Mouse (Mus musculus): ENCODE results near the gene Cacna1h. TPM values are rescaled to one million over a fixed set of nuclear protein-coding genes. Genes with fewer than 3 reads are reported as not detected.

The Cacna1h gene
- polyA plus RNA-seq, 1 experiment from 2014 or later, result 15.7 TPM

DNA sequence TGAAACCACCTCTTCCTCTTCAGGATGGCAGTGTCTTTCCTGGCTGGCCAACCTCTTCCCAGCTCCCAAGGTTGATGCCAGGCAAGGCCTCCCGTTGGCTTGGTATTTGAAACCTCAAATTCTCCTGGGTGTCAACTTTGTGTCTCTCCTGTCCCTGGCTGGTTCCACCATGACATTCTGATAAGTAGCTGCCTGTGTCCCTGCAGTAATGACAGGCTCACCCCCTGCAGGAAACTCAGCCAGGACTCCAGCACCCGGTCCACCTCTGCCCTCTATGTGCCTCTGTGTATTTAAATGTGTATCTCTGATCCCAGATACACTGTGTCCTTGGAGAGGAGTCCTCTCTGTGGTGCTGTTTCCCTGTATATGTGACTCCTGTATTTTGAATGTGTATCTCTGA, 32.7 kb upstream of the Cacna1h start:
- H3K36me3 ChIP-seq (replicated peaks), result no peaks in the 10 kb centered on the region
- ATAC-seq (replicated peaks), result no peak
- no peaks in the 10 kb centered on the region for H3K9me3 ChIP-seq
- no peak overlapping the region for H3K4me3 ChIP-seq
- no peak overlapping the region for H3K27ac ChIP-seq
- peaks cover 7% of the 10 kb centered on the region; the same call in 1 of the 2 replicates for H3K4me1 ChIP-seq
- WGBS, result 92% methylated on average over 2 of the region's 2 CpGs
- no peak overlapping the region for H3K9ac ChIP-seq
- no peak overlapping the region for H3K4me2 ChIP-seq
- H3K27me3 ChIP-seq (replicated peaks), result 0 out of 2 replicates have a peak, but pooled peaks cover 3% of the 10 kb centered on the region

- H3K9ac ChIP-seq, result no peak overlapping the region
- H3K4me1 ChIP-seq, result peaks cover 5% of the 10 kb centered on the region; the same call in 1 of the 2 replicates
- 83% methylated on average over 4 of the region's 4 CpGs for WGBS
- no peak overlapping the region for H3K4me3 ChIP-seq
- H3K27ac ChIP-seq, result no peak overlapping the region
- H3K36me3 ChIP-seq (replicated peaks), result no peaks in the 10 kb centered on the region
- no peaks in the 10 kb centered on the region for H3K9me3 ChIP-seq
- H3K4me2 ChIP-seq, result no peak overlapping the region
- no peaks in the 10 kb centered on the region for H3K27me3 ChIP-seq (replicated peaks)
- ATAC-seq (replicated peaks), result no peak
These were observed 30.5 kb upstream of the Cacna1h start for GRCm38 (mm10) chr17:25464091-25464490.

DNA sequence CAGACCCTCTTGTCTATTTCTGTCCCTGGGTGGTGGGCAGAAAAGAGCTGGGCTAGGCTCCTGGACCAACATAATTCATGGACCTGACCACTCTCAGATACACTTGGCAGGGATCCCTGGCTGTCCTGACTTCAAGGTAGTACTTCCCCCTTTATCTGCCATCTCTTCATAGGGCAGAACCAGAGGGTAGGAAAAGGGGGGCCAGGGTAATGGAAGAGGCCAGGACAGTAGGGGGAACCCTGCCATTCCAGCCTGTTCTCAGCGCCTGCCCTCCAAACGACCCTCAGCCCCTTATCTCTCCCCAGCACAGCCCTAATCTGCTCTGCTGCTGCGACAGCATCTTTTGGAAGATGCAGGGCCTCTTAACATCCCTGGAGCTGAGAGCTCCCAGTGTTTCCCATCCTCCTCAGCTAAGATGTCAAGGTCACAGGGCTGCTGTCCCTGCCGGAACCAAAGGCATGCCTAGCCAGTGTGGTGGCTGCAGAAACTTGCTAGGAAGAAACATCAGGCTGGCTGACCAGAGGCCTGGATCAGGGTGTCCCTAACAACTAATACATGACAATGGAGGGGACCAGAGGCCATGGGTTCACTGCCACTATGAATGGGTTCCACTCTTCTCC, 29.9 kb upstream of the Cacna1h start:
- ATAC-seq (replicated peaks), result no peak
- H3K4me1 ChIP-seq, result peaks cover 5% of the 10 kb centered on the region; the same call in 1 of the 2 replicates
- no peak overlapping the region for H3K4me3 ChIP-seq
- H3K27ac ChIP-seq, result no peak overlapping the region
- WGBS, result 58% methylated on average over 4 of the region's 4 CpGs
- no peaks in the 10 kb centered on the region for H3K36me3 ChIP-seq (replicated peaks)
- no peaks in the 10 kb centered on the region for H3K9me3 ChIP-seq
- H3K9ac ChIP-seq, result no peak overlapping the region
- H3K4me2 ChIP-seq, result no peak overlapping the region
- H3K27me3 ChIP-seq (replicated peaks), result 0 out of 2 replicates have a peak, but pooled peaks cover 2% of the 10 kb centered on the region

- no peak overlapping the region for H3K27ac ChIP-seq
- H3K27me3 ChIP-seq (replicated peaks), result 0 out of 2 replicates have a peak, but pooled peaks cover 2% of the 10 kb centered on the region
- ATAC-seq (replicated peaks), result no peak
- peaks cover 5% of the 10 kb centered on the region; the same call in 1 of the 2 replicates for H3K4me1 ChIP-seq
- H3K4me3 ChIP-seq, result no peak overlapping the region
- no peak overlapping the region for H3K9ac ChIP-seq
- no peaks in the 10 kb centered on the region for H3K9me3 ChIP-seq
- no peaks in the 10 kb centered on the region for H3K36me3 ChIP-seq (replicated peaks)
- H3K4me2 ChIP-seq, result no peak overlapping the region
- WGBS, result 23% methylated on average over 9 of the region's 9 CpGs
These were observed 28.8 kb upstream of the Cacna1h start for GRCm38 (mm10) chr17:25462236-25462875.

GRCm38 (mm10) chr17:25456540-25456939, 23.0 kb upstream of the Cacna1h start:
- peak; percentile 69; the same call in 1 of the 2 replicates for ATAC-seq (replicated peaks)
- no peak overlapping the region for H3K9ac ChIP-seq
- no peaks in the 10 kb centered on the region for H3K9me3 ChIP-seq
- 29% methylated on average over 8 of the region's 8 CpGs for whole genome bisulfite sequencing
- H3K4me1 ChIP-seq, result peaks cover 12% of the 10 kb centered on the region
- no peaks in the 10 kb centered on the region for H3K36me3 ChIP-seq (replicated peaks)
- 0 out of 2 replicates have a peak, but pooled peaks cover 2% of the 10 kb centered on the region for H3K27me3 ChIP-seq (replicated peaks)
- peak overlapping the region; percentile 56 for H3K27ac ChIP-seq
- H3K4me3 ChIP-seq, result no peak overlapping the region
- no peak overlapping the region for H3K4me2 ChIP-seq

- Histone ChIP-seq H3K27me3 (replicated peaks) (0 out of 2 replicates have a peak, but pooled peaks cover 2% of the 10 kb centered on the region), H3K4me3 (no peak within 1 kb of the TSS), H3K4me1 (peaks cover 12% of the 10 kb centered on the region), H3K9ac (no peak within 1 kb of the TSS), H3K4me2 (no peak within 1 kb of the TSS), H3K27ac (no peak within 1 kb of the TSS), H3K36me3 (replicated peaks) (no peaks in the 10 kb centered on the region), H3K9me3 (no peaks in the 10 kb centered on the region)
- 44% methylated on average over 2 of the region's 2 CpGs for WGBS
- no peak for ATAC-seq (replicated peaks)
These were observed 20.7 kb upstream of the Cacna1h start, which contains the start of gene Tekt4 for GRCm38 (mm10) chr17:25454272-25454671. Gene Tekt4, plus strand, starts transcription at chr17:25454615.

- Histone ChIP-seq H3K4me1 (peaks cover 12% of the 10 kb centered on the region), H3K4me2 (no peak overlapping the region), H3K9ac (no peak overlapping the region), H3K27me3 (replicated peaks) (no peaks in the 10 kb centered on the region), H3K36me3 (replicated peaks) (no peaks in the 10 kb centered on the region), H3K4me3 (no peak overlapping the region), H3K27ac (no peak overlapping the region), H3K9me3 (no peaks in the 10 kb centered on the region)
- ATAC-seq (replicated peaks), result no peak
- WGBS, result 81% methylated on average over 5 of the region's 5 CpGs
These were observed 18.8 kb upstream of the Cacna1h start for GRCm38 (mm10) chr17:25452246-25452965.

GRCm38 (mm10) chr17:25450329-25450728, 16.7 kb upstream of the Cacna1h start:
- Histone ChIP-seq H3K4me3 (no peak overlapping the region), H3K27ac (no peak overlapping the region), H3K27me3 (replicated peaks) (no peaks in the 10 kb centered on the region), H3K9ac (no peak overlapping the region), H3K4me1 (0 out of 2 replicates have a peak, but pooled peaks cover under 1% of the 10 kb centered on the region), H3K4me2 (no peak overlapping the region), H3K9me3 (no peaks in the 10 kb centered on the region), H3K36me3 (replicated peaks) (no peaks in the 10 kb centered on the region)
- ATAC-seq (replicated peaks), result no peak
- WGBS, result 61% methylated on average over 4 of the region's 4 CpGs

DNA sequence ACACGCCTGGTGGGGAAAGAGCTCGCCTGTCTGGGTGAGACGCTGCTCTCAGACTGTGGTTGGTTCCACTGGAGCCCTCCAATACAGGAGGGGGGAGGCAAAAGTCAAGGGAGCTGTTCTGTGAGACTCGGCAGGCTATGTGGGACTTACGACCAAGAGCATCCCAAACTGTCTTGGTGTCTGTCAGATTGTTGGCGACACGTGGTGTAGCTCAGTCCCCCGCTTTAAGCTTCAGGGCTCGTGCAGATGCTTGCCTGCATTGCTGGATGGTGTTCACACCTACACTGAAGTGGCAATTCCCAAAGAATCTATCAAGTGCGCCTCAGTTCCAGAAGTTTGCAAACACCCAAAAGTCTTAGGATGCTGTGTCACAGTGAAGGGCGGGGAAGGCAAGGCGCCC, 14.3 kb upstream of the Cacna1h start:
- H3K9me3 ChIP-seq, result no peaks in the 10 kb centered on the region
- H3K27me3 ChIP-seq (replicated peaks), result no peaks in the 10 kb centered on the region
- H3K4me2 ChIP-seq, result no peak overlapping the region
- H3K4me3 ChIP-seq, result no peak overlapping the region
- no peak overlapping the region for H3K27ac ChIP-seq
- ATAC-seq (replicated peaks), result no peak
- no peak overlapping the region for H3K9ac ChIP-seq
- peaks cover 5% of the 10 kb centered on the region; the same call in 1 of the 2 replicates for H3K4me1 ChIP-seq
- WGBS, result 85% methylated on average over 12 of the region's 12 CpGs
- no peaks in the 10 kb centered on the region for H3K36me3 ChIP-seq (replicated peaks)

DNA sequence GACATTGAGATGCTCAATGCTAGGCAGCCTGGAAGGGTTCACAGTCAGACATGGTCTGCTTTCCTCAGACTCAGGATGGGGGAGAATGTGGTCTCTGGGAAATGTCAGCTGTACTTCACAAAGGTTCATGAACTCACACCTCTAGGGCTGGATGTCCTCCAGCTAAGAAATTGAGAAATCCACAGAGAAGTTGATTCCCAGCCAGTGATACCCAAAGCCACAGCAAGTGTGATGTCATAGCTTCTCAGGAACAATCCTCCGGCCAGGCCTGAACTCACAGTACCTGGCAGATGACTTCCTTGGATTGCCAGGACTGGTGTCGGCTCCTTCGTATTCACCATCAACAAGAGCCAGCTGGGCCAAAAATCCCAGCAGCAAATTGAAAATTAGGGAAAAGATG, 12.3 kb upstream of the Cacna1h start:
- Histone ChIP-seq H3K9ac (no peak overlapping the region), H3K4me3 (no peak overlapping the region), H3K27ac (no peak overlapping the region), H3K36me3 (replicated peaks) (no peaks in the 10 kb centered on the region), H3K4me2 (no peak overlapping the region), H3K27me3 (replicated peaks) (no peaks in the 10 kb centered on the region), H3K4me1 (peaks cover 5% of the 10 kb centered on the region; the same call in 1 of the 2 replicates), H3K9me3 (no peaks in the 10 kb centered on the region)
- WGBS, result 84% methylated on average over 3 of the region's 3 CpGs
- ATAC-seq (replicated peaks), result no peak

- H3K36me3 ChIP-seq (replicated peaks), result no peaks in the 10 kb centered on the region
- H3K4me2 ChIP-seq, result no peak overlapping the region
- peaks cover 5% of the 10 kb centered on the region; the same call in 1 of the 2 replicates for H3K4me1 ChIP-seq
- H3K9me3 ChIP-seq, result no peaks in the 10 kb centered on the region
- no peak overlapping the region for H3K9ac ChIP-seq
- WGBS, result 52% methylated on average over 4 of the region's 4 CpGs
- H3K27ac ChIP-seq, result no peak overlapping the region
- no peak overlapping the region for H3K4me3 ChIP-seq
- no peak for ATAC-seq (replicated peaks)
- no peaks in the 10 kb centered on the region for H3K27me3 ChIP-seq (replicated peaks)
These were observed 11.5 kb upstream of the Cacna1h start for GRCm38 (mm10) chr17:25445074-25445473.

DNA sequence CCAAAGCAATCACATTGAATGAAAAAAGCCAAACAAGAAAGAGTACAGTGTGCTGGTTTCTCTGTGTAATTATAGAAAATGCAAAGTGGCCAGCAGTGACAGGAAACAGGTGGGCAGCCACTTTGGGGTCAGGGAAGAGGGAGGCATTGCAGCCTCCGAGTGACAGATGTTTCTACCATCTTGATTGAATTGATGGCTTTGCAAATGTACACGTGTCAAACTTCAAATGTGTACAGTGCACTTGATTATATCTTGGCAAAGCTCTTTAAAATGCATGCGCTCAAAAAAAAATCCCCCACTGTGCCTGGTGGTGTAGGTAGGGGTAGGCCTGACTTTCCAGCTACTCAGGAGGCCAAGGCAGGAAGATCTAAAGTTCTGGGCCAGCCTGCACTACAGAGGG, 9.3 kb upstream of the Cacna1h start:
- ATAC-seq (replicated peaks), result no peak
- Histone ChIP-seq H3K36me3 (replicated peaks) (no peaks in the 10 kb centered on the region), H3K27me3 (replicated peaks) (no peaks in the 10 kb centered on the region), H3K4me1 (peaks cover 5% of the 10 kb centered on the region; the same call in 1 of the 2 replicates), H3K9me3 (no peaks in the 10 kb centered on the region), H3K9ac (no peak overlapping the region), H3K4me3 (no peak overlapping the region), H3K27ac (no peak overlapping the region), H3K4me2 (no peak overlapping the region)
- WGBS, result 79% methylated on average over 3 of the region's 3 CpGs

Measured in midbrain, embryonic 15.5 days (tissue).